Mouse (Mus musculus): ENCODE measurements around the gene Faf1.

- TF ChIP-seq TBP (conservative IDR thresholded peaks at IDR 0.05; ENCODE audit: low read depth, low read length) = no peak
- TF ChIP-seq RAD21 (IDR thresholded peaks at IDR 0.05; ENCODE audit: low read depth, low read length) = no peak
- no peak for TF ChIP-seq MXI1 (IDR thresholded peaks at IDR 0.05; ENCODE audit: low read depth, low read length)
- no peak for TF ChIP-seq CTCF (conservative IDR thresholded peaks at IDR 0.05 in 1 of 2, IDR thresholded peaks at IDR 0.05 in 1 of 2; ENCODE audit: low read depth in 2 of 2, low read length in 2 of 2)
These were observed 252.7 kb downstream of the Faf1 start for GRCm38 (mm10) chr4:109929058-109929457.
